In genomic region chr11:119362769-119363533, GRCm38 (mm10) we compare ENCODE assay signal across 8 mouse cellular contexts. TPM values are rescaled to one million over a fixed set of nuclear protein-coding genes. Genes with fewer than 3 reads are reported as not detected.
DNase-seq lines count a peak whose midpoint lies in the region; ATAC-seq and TF ChIP-seq lines count a peak whose summit lies in the region.

No protein-coding gene starts in this region.

- no peak for DNase-seq in kidney, postnatal 0 days (ENCODE audit: low spot score)
- DNase-seq in kidney, postnatal 14 days = no peak
- no peak for DNase-seq in left cerebral cortex, postnatal 25 days (ENCODE audit: low spot score in 2 of 2)
- DNase-seq in cerebellum, adult 18-20 months = no peak
- no peak for DNase-seq in thymus, postnatal 10 days (ENCODE audit: low spot score in 2 of 2)

- ATAC-seq in kidney, postnatal 0 days (replicated peaks; ENCODE audit: low FRiP score, low read depth) = 0 out of 2 replicates have a peak, but pooled peaks have one; percentile 17
- ATAC-seq in erythroblast, adult 5-6 weeks (replicated peaks; ENCODE audit: low FRiP score, poor library complexity, severe bottlenecking) = peak; percentile 51
- 0 out of 2 replicates have a peak, but pooled peaks have one; percentile 19 for ATAC-seq in limb, embryonic 13.5 days (ENCODE audit: low FRiP score, low read depth)

- H3K36me3 ChIP-seq in kidney, postnatal 0 days (ENCODE audit: insufficient read depth, low read length) = 0 out of 2 replicates have a peak, but pooled peaks cover 7% of the 10 kb centered on the region
- H3K36me3 ChIP-seq in limb, embryonic 13.5 days = peaks cover 54% of the 10 kb centered on the region

- H3K9ac ChIP-seq in kidney, postnatal 0 days (ENCODE audit: low read depth, low read length) = no peak overlapping the region
- H3K9ac ChIP-seq in limb, embryonic 13.5 days = no peak overlapping the region

- intact Hi-C loops in left cerebral cortex, postnatal 25 days (cut with DNase I) = loop anchor here (1.0 to 5.0 kb wide), 2 partner anchors 24 to 56 kb away; partner anchors contain the start of gene Card14

- no peaks in the 10 kb centered on the region for H3K27me3 ChIP-seq in kidney, postnatal 0 days (ENCODE audit: insufficient read depth, low read length)
- no peaks in the 10 kb centered on the region for H3K27me3 ChIP-seq in limb, embryonic 13.5 days

- no peak overlapping the region for H3K4me2 ChIP-seq in kidney, postnatal 0 days (ENCODE audit: low read length)
- H3K4me2 ChIP-seq in limb, embryonic 13.5 days (replicated peaks) = no peak overlapping the region

- no peak for TF ChIP-seq CTCF in kidney, postnatal 0 days (IDR thresholded peaks at IDR 0.05; ENCODE audit: low read depth)
- no peak for TF ChIP-seq CTCF in olfactory bulb, adult 2 months (IDR thresholded peaks at IDR 0.05; ENCODE audit: insufficient read depth, low read depth, low read length)

- H3K4me3 ChIP-seq in kidney, postnatal 0 days (replicated peaks; ENCODE audit: low read depth, low read length) = no peak overlapping the region
- H3K4me3 ChIP-seq in limb, embryonic 13.5 days = no peak overlapping the region
- H3K4me3 ChIP-seq in olfactory bulb, adult 2 months (ENCODE audit: insufficient read depth, low read depth, low read length) = peak overlapping the region; percentile 8

- H3K9me3 ChIP-seq in kidney, postnatal 0 days (replicated peaks; ENCODE audit: low read length) = no peaks in the 10 kb centered on the region
- H3K9me3 ChIP-seq in limb, embryonic 13.5 days = no peaks in the 10 kb centered on the region

- H3K4me1 ChIP-seq in kidney, postnatal 0 days (replicated peaks; ENCODE audit: insufficient read depth, low read length) = no peaks in the 10 kb centered on the region
- H3K4me1 ChIP-seq in limb, embryonic 13.5 days = no peaks in the 10 kb centered on the region
- H3K4me1 ChIP-seq in olfactory bulb, adult 2 months (ENCODE audit: control insufficient read depth, insufficient read depth, low read length) = peaks cover 5% of the 10 kb centered on the region; the same call in 1 of the 2 replicates

- TF ChIP-seq POLR2A in olfactory bulb, adult 2 months (IDR thresholded peaks at IDR 0.05; ENCODE audit: insufficient read depth, low read depth, low read length) = no peak

- 35% methylated on average over 11 of the region's 11 CpGs for WGBS in kidney, postnatal 0 days
- 42% methylated on average over 11 of the region's 11 CpGs for WGBS in limb, embryonic 13.5 days
- WGBS in olfactory bulb, adult 2 months = 28% methylated on average over 11 of the region's 11 CpGs

- no peak overlapping the region for H3K27ac ChIP-seq in kidney, postnatal 0 days
- H3K27ac ChIP-seq in limb, embryonic 13.5 days = no peak overlapping the region
- H3K27ac ChIP-seq in olfactory bulb, adult 2 months (ENCODE audit: insufficient read depth, low read depth, low read length) = no peak overlapping the region

RNA-seq across cellular contexts. Expression of gene Slc26a11, which starts 7.6 kb away (rescaled TPM):
- polyA plus RNA-seq in kidney, postnatal 0 days (2015; fragmentation: Nextera tagmentation; extraction: Ambion mirVana) = 8.0 and 8.3 TPM in 2 replicates
- total RNA-seq in erythroblast, adult 5-6 weeks (2015; ENCODE audit: low replicate concordance) = not detected in 2 replicates
- total RNA-seq in erythroblast, adult 5-6 weeks (2017; ENCODE audit: low replicate concordance) = 0.70 TPM in 1 of 2 replicates, not detected in the other
- 11.8 and 12.4 TPM in 2 replicates for polyA plus RNA-seq in limb, embryonic 13.5 days (2015; fragmentation: Nextera tagmentation; extraction: Ambion mirVana)
- not detected in 2 replicates for polyA plus RNA-seq in olfactory bulb, adult 2 months (2012; ENCODE audit: insufficient read depth, insufficient read length, low replicate concordance, missing spikeins)
- 1 to 10 TPM; 4.5 TPM for total RNA-seq in left cerebral cortex, postnatal 25 days (2021)

RNA-seq across cellular contexts. Expression of gene Sgsh, which starts 7.6 kb away (rescaled TPM):
- 9.8 and 10.1 TPM in 2 replicates for polyA plus RNA-seq in kidney, postnatal 0 days (2015; fragmentation: Nextera tagmentation; extraction: Ambion mirVana)
- 0.77 and 4.2 TPM in 2 replicates for total RNA-seq in erythroblast, adult 5-6 weeks (2015; ENCODE audit: low replicate concordance)
- 1.5 and 3.2 TPM in 2 replicates for total RNA-seq in erythroblast, adult 5-6 weeks (2017; ENCODE audit: low replicate concordance)
- polyA plus RNA-seq in limb, embryonic 13.5 days (2015; fragmentation: Nextera tagmentation; extraction: Ambion mirVana) = 7.4 and 8.8 TPM in 2 replicates
- not detected in 2 replicates for polyA plus RNA-seq in olfactory bulb, adult 2 months (2012; ENCODE audit: insufficient read depth, insufficient read length, low replicate concordance, missing spikeins)
- total RNA-seq in left cerebral cortex, postnatal 25 days (2021) = 1 to 10 TPM; 3.9 to 4.4 TPM

RNA-seq across cellular contexts. Expression of gene Rnf213, which starts 29.9 kb away (rescaled TPM):
- polyA plus RNA-seq in kidney, postnatal 0 days (2015; fragmentation: Nextera tagmentation; extraction: Ambion mirVana) = 8.8 and 10.0 TPM in 2 replicates
- total RNA-seq in erythroblast, adult 5-6 weeks (2015; ENCODE audit: low replicate concordance) = 90.7 and 93.4 TPM in 2 replicates
- 77.5 and 79.4 TPM in 2 replicates for total RNA-seq in erythroblast, adult 5-6 weeks (2017; ENCODE audit: low replicate concordance)
- 3.2 and 3.5 TPM in 2 replicates for polyA plus RNA-seq in limb, embryonic 13.5 days (2015; fragmentation: Nextera tagmentation; extraction: Ambion mirVana)
- polyA plus RNA-seq in olfactory bulb, adult 2 months (2012; ENCODE audit: insufficient read depth, insufficient read length, low replicate concordance, missing spikeins) = not detected in 2 replicates
- 1 to 10 TPM; 2.2 to 2.6 TPM for total RNA-seq in left cerebral cortex, postnatal 25 days (2021)

RNA-seq across cellular contexts. Expression of gene Card14, which starts 55.4 kb away (rescaled TPM):
- polyA plus RNA-seq in kidney, postnatal 0 days (2015; fragmentation: Nextera tagmentation; extraction: Ambion mirVana) = 0.99 and 1.2 TPM in 2 replicates
- total RNA-seq in erythroblast, adult 5-6 weeks (2015; ENCODE audit: low replicate concordance) = not detected in 2 replicates
- not detected in 2 replicates for total RNA-seq in erythroblast, adult 5-6 weeks (2017; ENCODE audit: low replicate concordance)
- 0.42 and 0.88 TPM in 2 replicates for polyA plus RNA-seq in limb, embryonic 13.5 days (2015; fragmentation: Nextera tagmentation; extraction: Ambion mirVana)
- not detected in 2 replicates for polyA plus RNA-seq in olfactory bulb, adult 2 months (2012; ENCODE audit: insufficient read depth, insufficient read length, low replicate concordance, missing spikeins)
- total RNA-seq in left cerebral cortex, postnatal 25 days (2021) = under 1 TPM; 0.14 to 0.18 TPM
